Mouse (Mus musculus) 3134 (cell line): ENCODE data around the gene Agbl1.
"Not testable (repeated sequence)": the region's sequence is repeated elsewhere in the genome, so short reads cannot be mapped to it uniquely, and the experiment has no call there.

Experiments used
- DNase-seq: peaks from one replicate; pipeline ENCODE4 v3.0.0-alpha.2; 2011; ENCODE audit warnings: low spot score; ENCODE audit not compliant: insufficient read length; ENCODE audit errors: extremely low read depth

The Agbl1 gene

DNA sequence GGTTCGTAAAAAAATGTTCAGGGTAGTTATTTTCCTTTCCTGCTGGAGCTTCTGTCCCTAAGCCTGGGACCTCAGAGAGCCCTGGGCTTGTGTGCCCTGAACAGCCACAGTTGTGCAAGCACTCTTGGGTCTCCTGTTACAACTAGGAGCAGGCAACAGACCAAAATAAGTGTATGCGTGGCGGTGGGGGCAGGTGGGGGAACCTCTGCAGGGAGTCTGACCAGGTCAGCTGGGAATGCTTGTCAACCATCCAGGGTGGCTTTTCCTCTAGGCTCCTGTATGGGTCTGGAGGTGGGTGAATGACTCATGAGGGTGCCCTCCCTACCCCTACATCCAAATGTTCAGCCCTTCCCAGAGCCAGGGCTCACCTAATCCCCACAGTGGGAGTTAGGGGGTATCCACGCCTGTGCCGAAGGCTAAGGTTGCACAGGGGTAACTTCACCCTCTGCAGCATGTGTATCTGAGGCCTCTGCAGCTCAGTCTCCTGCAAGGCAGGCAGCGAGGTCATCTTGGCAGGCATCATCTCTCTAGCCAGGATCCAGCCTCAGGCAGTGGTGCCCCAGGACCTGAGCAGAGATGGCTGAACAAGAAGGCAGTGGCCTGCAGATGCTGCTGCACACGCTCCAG lies at the start of gene Agbl1:
Gene Agbl1 (plus strand): TSS at position 577 of the 627 bp plus-strand sequence.
- no peak for DNase-seq

DNA sequence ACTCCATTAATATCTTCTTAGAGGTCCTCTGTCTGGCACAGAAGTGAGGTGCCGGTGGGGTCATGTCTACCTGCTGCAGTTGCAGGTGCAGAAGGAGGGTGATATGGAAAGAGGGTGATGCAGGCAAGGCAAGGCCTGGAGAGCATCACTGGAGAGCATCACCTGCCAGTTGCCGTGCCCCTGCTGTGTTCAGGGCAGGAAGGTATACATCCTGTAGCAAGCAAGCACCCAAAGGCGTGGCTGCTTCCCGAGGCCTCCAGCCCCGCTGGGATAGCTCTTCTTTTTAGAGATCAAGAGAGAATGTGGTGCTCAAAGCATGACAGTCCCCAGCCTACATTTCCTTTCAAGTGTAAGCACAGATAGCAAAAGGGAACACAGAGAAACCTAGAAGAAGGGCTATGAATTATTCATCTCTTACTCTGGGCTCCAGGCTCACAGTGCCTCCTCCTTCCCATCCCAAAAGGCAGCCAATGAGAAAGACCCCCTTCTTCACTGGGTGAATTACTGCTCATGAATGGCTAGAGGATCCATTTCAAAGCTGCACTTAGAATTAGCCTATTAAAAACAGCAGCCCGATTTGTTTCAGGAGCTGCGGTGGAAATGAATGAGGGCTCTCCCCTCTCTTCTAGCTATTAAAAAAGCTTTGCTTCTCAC lies 44.6 kb upstream of the Agbl1 start:
- DNase-seq: no peak

DNA sequence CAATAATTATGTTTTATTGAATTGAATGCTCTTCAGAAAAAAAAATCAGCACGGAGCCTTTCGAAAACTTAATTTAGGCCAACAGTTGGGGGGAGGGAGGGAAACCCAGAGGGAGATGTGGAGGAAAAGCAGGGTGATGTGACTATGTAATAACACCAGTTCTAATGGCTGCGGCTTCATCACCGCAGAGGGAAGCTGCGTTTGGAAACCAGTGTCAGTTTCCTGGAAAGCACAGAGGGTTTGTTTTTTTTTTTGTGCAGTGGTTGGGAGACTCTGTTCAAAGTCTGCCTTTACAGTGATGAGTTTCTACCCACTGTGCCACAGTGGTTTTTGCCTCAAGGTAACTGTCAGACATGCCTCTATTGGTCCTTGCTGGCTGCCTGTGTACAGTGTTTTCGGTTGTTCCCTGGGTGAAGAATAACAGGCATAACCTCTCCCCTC lies 44.0 kb upstream of the Agbl1 start:
- no peak for DNase-seq

DNA sequence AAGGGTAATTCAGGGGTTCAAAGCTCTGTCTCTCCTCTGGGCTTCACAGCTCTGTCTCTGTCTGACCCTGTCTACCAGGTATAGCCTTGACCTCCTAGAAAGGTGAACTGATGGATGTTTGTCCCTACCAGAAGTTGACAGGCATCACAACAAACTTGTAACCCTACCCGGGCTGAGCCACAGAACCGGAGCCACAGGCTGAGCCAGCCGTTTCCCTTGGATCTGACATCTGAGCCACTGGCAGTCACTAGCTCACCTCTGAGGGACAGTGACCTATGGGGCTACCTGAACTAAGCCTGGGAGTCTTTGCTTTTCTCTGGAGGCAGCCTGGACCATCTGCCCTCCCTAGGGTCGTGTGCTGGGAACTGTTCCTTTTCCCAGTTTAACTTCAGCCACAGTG lies 11.1 kb upstream of the Agbl1 start:
- DNase-seq: no peak

DNA sequence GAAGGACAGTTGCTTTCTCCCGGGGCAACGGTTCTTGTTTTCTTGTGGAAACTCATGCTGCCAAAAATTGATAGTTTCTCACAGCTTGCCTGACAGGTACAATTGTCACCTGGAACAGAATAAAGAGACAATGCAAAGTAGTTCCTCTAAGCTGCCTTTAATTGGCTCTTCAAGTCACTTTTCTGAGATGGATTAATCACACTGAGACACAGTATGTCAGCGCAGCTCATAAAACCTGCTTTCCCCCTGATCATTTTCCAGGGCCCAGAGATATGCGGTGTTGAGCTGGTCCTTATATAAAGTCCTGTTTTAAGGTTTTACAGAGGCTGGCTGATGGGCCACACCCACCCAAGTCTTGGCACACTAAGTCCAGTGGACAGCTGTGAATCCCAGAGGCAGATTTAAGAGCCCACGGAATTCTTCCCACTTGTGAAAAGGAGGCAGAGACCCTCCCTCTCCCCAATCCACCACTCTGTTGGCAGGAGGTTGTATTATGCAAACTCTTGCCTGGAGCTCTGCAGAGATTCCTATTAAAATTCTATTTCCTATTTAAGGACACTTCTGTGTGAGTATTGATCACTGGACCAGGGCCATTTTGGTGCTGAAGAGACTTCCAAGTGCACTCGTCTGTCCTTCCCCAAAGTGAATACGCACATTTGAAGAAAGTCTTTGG lies 9.8 kb upstream of the Agbl1 start:
- DNase-seq: no peak

DNA sequence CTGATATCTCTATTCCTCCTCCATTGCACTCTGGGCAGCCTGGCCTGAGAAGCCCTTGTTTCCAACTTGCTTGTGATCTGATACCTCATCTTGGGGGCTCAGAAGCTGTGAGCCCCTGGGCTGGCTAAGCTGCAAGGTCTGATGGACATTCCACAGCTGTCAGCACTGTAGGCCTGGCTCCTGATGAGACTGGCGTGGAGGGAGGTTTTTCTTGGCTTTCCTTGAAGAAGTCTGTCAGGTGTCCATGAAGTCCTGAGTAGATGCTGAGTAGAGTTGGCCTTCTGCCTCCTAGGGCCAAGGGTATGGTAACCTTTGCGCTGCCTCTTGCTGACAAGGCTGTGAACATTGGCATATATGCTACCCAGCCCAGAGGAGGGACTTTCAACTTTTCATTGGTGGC lies 7.0 kb upstream of the Agbl1 start:
- DNase-seq: no peak

DNA sequence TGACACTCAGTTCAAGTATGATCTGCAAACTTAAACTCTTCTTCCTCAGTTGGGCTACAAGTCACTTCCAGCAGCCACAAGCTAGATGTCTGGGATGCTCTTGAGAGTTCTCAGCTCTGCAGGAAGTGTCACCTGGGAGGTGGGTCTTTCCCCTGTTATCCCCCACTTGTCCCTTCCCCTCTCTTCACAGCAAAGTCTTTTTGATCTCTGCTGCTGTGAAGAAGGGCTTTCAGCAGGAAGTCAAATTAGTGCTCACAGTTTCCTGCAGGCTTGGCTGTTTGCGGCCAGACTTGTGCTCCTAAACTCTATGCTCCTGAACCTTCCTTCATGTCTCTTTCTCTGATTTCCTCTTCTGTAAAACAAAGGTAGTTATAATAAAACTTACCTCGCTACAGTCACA lies 806 bp upstream of the Agbl1 start:
- no peak for DNase-seq

DNA sequence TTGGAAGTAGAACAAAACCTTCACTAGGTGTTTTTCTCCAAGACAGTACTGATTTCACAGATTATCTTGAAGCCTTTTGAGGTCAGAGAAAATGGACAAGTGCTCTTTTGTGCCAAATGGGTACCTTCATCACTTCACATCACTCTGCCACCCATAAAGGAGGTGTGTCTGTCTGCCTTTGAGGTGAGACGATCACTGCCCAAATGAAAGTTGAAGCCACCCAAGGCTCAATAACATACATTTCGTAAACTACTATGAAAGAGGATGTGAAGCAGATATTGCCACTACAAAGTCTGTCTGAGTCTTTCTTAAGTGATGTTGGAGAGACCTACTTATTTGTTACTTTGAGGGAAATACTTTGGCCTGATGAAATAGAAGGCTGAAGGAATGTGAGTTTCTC lies 4.6 kb downstream of the Agbl1 start:
- DNase-seq: no peak

DNA sequence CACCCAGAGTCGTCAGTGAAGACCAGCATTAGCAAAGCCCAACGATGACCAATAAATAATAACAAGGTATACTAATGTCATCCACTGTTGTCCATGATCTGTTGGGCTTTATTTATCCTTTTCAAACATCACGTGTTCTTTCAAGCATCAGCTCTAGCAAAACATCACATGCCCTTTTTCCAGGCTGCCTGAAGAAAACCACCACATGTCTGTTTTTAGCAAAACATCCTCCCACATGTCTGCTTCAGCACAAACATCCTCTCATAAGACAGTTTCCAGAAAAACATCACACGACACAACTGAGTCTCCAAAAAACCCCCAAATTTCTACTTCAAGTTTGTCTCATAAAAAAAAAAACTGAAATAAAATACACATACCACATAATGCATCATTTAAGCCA lies 7.8 kb downstream of the Agbl1 start:
- no peak for DNase-seq

DNA sequence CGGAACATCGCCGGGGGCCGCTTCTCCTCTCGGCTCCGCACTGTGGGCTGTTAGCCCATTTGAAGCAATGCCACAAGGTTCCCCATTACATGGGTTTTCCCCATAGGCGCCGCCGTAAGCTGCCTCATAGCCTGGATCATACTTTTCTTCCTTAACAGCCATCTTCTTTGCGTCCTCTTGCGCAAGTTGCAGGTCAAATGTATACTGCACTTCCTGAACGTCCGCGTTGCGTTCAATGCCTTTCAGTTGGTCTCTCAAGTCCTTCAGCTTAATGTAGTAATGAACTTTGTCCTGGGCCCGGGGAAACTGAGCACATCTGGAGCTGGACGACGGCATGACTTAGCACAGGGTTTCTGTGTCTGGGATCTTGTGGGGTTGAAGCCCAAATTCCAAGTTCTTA lies 15.2 kb downstream of the Agbl1 start:
- DNase-seq: not testable (repeated sequence)

DNA sequence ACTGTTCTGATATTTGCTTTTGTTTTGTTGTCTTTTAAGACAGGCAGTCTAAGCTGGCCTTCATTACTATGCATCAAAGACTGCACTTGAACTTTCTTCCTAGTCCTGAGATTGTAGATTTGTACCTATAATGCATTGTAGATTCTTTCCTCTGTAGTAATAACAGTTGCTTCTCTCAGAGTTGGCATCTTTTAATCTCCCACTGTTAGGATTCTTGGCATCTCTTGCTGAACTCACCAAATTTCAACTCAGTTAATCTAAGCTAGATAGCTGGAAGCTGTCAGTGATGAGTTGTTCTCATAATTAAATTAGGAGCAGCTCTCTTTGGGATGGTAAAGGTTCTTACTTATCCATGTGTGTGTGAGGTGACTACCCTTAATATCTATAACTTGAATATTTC lies 45.4 kb downstream of the Agbl1 start:
- no peak for DNase-seq

DNA sequence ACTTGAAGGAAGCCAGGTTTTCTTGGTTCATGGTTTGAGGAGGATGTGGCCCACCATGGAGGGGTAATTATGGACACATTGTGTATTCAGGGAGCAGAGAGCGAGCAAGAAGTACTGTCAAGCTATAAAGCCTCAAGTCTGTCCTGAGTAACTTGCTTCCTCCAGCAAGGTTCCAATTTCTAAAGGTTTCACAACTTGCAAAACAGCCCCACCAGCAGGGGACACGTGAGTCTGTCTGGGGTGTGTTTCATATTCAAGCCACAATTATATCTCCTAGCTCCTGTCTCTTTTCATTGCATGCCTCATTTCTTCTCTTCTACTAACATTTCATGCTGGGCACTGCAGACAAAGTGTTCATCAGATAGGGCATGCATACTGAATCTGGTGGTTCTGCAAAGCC lies 53.1 kb downstream of the Agbl1 start:
- no peak for DNase-seq

DNA sequence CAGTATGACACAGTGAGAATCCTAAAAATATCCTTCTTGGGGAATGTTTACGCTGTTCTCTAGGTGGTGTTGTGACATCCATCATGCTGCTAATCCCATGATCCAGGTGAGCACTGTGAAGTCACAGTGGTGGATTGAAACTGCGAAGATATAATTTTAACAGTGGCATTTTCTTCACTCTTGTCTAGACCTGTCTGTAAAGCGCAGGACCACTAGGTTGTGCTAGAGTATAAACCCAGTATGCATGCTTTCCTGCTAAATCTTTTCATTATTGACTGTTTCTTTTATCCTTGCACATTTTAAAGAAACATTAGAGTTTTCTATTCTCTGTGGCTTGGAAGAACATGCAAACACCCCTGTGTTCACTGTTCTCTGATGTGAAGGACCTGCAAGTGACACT lies 57.8 kb downstream of the Agbl1 start:
- no peak for DNase-seq

DNA sequence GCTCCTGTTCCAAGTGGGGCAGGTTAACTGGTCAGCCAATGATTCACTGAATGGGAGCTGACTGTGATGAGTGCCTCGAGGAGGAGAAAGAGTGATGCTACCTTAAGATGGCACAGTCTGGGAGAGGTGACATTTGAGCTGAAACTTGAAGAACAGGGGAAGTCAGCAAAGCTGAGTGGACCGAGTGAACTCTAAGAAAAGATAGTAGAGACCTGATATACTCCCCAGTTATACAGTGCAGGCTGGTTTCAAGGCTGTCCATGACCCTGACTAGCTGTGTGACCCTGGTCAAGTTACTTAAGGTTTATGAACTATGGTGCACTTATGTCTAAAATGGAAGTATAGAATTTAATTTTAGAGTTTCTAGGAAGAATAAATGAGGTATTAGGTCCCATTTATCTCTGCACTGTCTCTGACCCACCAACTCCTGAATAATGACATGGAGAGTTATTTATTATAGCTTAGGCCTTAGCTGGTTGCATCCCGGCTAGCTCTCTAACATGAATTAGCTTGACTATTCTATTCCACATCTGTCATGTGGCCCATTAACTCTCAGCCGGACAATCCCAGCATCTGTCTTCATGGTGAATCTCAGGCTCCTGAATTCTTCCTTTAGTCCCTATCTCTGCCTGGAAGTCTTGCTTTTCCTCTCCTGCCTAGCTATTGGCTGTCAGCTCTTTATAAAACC lies 92.3 kb downstream of the Agbl1 start:
- DNase-seq: no peak

DNA sequence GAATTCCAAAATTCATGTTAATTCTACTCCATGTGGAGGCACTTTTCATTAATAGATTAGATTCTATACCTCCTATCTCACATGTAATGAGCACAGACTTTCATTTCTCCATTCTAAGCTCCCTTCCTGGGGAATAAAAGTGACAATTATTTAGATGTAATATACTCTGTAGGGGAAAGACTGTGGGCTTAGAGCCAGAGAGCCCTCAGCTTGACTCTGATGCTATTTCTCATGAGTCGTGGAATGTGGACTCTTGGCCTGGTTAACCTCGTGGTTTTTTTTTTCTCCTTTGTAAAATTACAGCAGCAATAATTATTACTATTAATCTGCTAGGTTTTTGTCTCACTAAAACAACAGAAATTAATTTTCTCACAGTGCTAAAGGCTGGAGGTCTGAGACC lies 96.4 kb downstream of the Agbl1 start:
- no peak for DNase-seq

DNA sequence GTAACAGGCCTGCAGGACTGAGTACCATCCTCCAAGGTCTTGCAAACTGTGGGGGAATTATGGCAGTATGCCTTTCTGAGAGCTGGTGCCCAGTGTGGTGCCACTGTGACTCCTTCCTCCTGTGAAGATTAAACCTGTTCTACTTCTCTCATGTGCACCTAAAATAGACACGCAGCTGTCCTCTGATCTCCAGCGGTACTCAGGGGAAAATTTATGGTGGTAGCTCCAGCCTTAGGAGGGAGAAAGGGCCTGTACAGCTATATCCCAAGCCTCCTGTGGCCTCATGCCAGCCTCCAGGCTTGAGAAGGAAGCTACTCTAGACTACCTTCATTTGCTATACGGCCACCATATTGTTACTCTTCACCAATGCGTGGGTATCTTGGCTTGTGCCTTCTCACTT lies 109.6 kb downstream of the Agbl1 start:
- no peak for DNase-seq

DNA sequence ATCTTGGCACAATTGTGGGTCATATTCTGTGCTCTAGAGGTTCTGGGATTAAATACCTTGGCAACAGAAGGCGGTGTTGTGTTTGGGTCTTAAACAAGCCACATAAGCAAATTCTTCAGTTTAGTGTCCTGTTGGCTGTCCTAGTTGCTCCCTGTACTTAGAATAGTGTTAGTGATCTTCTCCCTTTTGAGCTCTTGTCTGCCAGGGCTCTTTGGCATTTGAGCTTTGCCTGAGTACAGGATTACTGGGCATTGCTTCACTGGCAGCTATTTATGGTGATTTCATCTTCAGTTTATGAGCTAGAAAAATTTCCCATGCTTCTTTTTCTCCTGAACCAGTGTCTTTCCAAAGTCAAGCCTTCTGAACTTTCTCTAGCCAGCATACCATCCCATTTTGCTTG lies 111.9 kb downstream of the Agbl1 start:
- DNase-seq: no peak

DNA sequence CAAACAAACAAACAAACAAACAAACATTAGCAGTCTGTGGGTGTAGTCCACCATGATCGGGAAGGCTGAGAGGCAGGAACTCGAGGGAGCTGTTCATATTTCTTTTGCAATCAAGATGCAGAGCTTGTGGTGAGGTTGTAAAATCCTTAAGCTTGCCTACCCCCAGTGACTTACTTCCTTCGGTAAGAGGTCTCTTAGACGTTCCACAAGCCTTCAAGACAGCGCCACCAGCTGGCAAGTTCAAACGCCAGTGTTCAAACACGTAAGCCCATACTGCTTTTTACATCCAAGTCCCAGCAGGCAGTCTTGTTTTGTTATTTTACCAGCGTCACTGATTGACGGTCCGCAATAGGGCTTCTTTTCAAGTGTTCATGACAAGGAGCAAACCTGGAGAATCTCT lies 123.8 kb downstream of the Agbl1 start:
- DNase-seq: no peak

DNA sequence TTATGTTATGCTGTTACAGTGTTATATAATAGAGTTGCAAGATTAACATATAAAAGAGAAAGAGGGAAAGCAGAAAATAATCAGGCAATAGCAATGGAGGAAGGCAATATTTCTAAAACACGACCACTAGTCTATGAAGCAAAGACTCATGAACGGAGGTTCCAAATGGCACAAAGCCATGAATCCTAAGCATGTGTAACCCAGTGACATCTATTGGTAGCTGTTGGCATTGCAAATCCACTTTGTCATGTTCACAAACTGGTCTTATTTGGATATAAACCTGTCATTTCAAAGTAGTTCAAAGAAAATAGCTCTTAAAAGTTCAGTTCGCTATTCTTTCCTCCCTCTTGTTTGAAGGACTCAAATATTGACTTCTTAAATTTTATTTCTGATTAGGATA lies 124.8 kb downstream of the Agbl1 start:
- no peak for DNase-seq

DNA sequence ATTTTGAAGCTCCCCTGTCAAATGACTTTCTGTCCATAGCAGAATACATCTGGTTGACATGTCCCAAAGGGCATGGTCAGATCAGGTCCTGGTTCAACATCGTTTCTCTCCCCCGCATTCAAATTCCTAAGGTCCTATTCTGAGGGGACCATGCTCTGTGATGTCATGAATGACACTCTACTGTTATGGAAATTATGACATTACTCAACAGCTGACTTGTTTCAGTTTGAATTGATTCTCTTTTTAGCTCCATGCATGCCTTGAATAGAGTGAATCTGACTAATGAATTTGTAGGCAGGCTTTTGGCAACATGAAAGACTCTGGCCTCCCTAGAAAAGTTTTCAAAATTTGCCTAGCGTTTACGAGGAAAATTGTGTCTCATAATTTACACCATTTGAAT lies 141.6 kb downstream of the Agbl1 start:
- DNase-seq: no peak

DNA sequence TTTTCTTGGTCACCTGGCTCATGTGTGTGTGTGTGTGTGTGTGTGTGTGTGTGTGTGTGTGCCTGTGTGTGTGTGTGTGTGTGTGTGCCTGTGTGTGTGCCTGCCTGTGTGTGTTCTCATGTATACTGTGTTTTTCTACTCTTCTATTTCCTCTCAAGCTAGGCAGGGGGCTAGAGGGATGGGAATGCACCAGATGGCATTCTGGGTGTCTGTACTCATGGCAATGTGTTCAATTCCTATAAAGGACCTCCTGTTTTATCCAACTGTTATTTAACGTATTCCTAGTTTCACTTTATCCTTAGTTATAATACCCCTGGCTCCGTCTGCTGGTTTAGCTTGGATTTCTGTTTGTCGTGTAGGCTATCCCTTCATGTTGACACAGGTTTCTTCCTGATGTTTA lies 149.8 kb downstream of the Agbl1 start:
- DNase-seq: no peak

DNA sequence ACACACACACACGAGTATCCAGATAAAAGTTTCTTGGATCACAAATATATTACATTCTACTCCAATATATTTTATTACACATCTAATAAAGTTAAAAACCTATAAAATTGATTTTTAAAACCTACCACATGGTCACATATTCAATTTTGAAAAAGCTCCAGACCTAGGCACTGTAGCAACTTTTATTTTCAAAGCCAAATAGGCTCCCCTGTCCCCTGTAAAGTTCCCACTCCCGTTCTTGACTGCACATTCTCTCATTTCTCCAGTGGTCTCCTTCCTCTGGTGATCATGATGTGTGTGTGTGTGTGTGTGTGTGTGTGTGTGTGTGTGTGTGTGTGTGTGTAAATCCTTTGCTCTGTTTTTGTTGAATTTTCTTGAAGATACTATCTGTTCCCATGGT lies 152.3 kb downstream of the Agbl1 start:
- no peak for DNase-seq
